Mouse (Mus musculus) hindbrain, embryonic 10.5 days (tissue): ENCODE measurements around the gene Col19a1. TPM values are rescaled to one million over a fixed set of nuclear protein-coding genes. Genes with fewer than 3 reads are reported as not detected.
A peak's percentile ranks its signal among the peaks of the same experiment; 100 is the strongest.

Source experiments
- DNase-seq: peaks from one replicate; pipeline ENCODE4 v3.0.0-alpha.2; 2017; ENCODE audit warnings: low spot score
- H3K27ac ChIP-seq: fragments of 300-500 bp; sonication (generic); 2 replicates; pipeline ENCODE4 v1.5.1; 2016; ENCODE audit warnings: mild to moderate bottlenecking, moderate library complexity
- H3K27me3 ChIP-seq: fragments of 300-500 bp; sonication (generic); 2 replicates; pipeline ENCODE4 v1.6.1; 2016; ENCODE audit warnings: mild to moderate bottlenecking; ENCODE audit not compliant: poor library complexity, insufficient read depth, severe bottlenecking
- H3K36me3 ChIP-seq: fragments of 300-500 bp; sonication (generic); 2 replicates; pipeline ENCODE4 v1.6.1; 2016; ENCODE audit warnings: mild to moderate bottlenecking, moderate library complexity
- H3K4me1 ChIP-seq: fragments of 300-500 bp; sonication (generic); replicated peaks from 2 replicates; pipeline ENCODE4 v1.6.1; 2016; ENCODE audit warnings: mild to moderate bottlenecking
- H3K4me3 ChIP-seq: fragments of 300-500 bp; sonication (generic); 2 replicates; pipeline ENCODE4 v1.5.1; 2016; ENCODE audit warnings: mild to moderate bottlenecking, moderate library complexity
- H3K9me3 ChIP-seq: fragments of 300-500 bp; sonication (generic); 2 replicates; pipeline ENCODE4 v1.6.1; 2016; ENCODE audit warnings: mild to moderate bottlenecking, moderate library complexity
- WGBS: fragments of 180-500 bp; shearing (Covaris S2); methylation state at CpG from one replicate; pipeline ENCODE4 v1.1.7; 2016; 5-methylcytosine and 5-hydroxymethylcytosine counted together
- polyA plus RNA-seq: library from polyadenylated mRNA; unstranded; fragments of >200 nt; fragmentation: Nextera tagmentation; extraction: Ambion mirVana; gene quantifications from 2 replicates; pipeline ENCODE4 v1.2.1, GENCODE M21; 2016

Col19a1 gene
- polyA plus RNA-seq, 1 experiment from 2014 or later = 0.24 TPM

GRCm38 (mm10) chr1:24539852-24540251 is 47.4 kb downstream of the Col19a1 start:
- Histone ChIP-seq H3K4me3 (no peak overlapping the region), H3K9me3 (no peaks in the 10 kb centered on the region), H3K27me3 (no peaks in the 10 kb centered on the region), H3K4me1 (no peaks in the 10 kb centered on the region), H3K27ac (no peak overlapping the region), H3K36me3 (no peaks in the 10 kb centered on the region)
- DNase-seq = no peak
- 87% methylated on average over 1 of the region's 1 CpGs for WGBS

GRCm38 (mm10) chr1:24527194-24527593 is 60.1 kb downstream of the Col19a1 start:
- Histone ChIP-seq H3K9me3 (no peaks in the 10 kb centered on the region), H3K27me3 (no peaks in the 10 kb centered on the region), H3K4me3 (no peak overlapping the region), H3K4me1 (no peaks in the 10 kb centered on the region), H3K27ac (no peak overlapping the region), H3K36me3 (no peaks in the 10 kb centered on the region)
- WGBS = 91% methylated on average over 2 of the region's 2 CpGs
- no peak for DNase-seq

- no peak for DNase-seq
- Histone ChIP-seq H3K9me3 (no peaks in the 10 kb centered on the region), H3K4me3 (no peak overlapping the region), H3K27me3 (no peaks in the 10 kb centered on the region), H3K27ac (no peak overlapping the region), H3K4me1 (no peaks in the 10 kb centered on the region), H3K36me3 (no peaks in the 10 kb centered on the region)
- WGBS = 90% methylated on average over 4 of the region's 4 CpGs
Measured at GRCm38 (mm10) chr1:24517462-24517861, 69.8 kb downstream of the Col19a1 start.

DNA sequence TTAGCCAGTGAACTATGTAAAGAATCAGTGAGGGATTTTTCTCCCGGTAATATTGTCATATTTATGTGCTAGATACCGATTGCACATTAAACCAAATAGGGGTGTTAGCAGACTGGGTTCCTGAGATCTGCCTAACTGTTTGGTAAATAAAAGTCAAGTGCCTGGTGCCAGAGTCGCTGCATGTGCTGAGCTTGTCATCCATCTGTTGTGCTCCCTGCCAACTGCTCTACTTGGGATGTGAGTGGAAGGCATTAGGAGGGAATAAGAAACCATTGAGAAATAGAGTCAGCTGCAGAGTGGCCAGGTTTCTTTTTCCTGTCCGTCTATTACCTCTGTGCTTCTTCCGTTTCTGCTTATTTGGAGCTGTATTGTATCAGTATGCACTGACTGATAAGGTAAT is 71.9 kb downstream of the Col19a1 start:
- H3K9me3 ChIP-seq = no peaks in the 10 kb centered on the region
- H3K27ac ChIP-seq = no peak overlapping the region
- H3K36me3 ChIP-seq = no peaks in the 10 kb centered on the region
- no peaks in the 10 kb centered on the region for H3K4me1 ChIP-seq
- H3K27me3 ChIP-seq = no peaks in the 10 kb centered on the region
- no peak for DNase-seq
- WGBS = 91% methylated on average over 5 of the region's 5 CpGs
- no peak overlapping the region for H3K4me3 ChIP-seq

GRCm38 (mm10) chr1:24511536-24511935 is 75.7 kb downstream of the Col19a1 start:
- H3K4me3 ChIP-seq = no peak overlapping the region
- H3K4me1 ChIP-seq = no peaks in the 10 kb centered on the region
- 72% methylated on average over 6 of the region's 6 CpGs for WGBS
- H3K27me3 ChIP-seq = no peaks in the 10 kb centered on the region
- no peaks in the 10 kb centered on the region for H3K9me3 ChIP-seq
- H3K27ac ChIP-seq = no peak overlapping the region
- H3K36me3 ChIP-seq = no peaks in the 10 kb centered on the region
- DNase-seq = no peak

- 91% methylated on average over 4 of the region's 4 CpGs for WGBS
Measured at GRCm38 (mm10) chr1:24495400-24495799, 91.9 kb downstream of the Col19a1 start.

DNA sequence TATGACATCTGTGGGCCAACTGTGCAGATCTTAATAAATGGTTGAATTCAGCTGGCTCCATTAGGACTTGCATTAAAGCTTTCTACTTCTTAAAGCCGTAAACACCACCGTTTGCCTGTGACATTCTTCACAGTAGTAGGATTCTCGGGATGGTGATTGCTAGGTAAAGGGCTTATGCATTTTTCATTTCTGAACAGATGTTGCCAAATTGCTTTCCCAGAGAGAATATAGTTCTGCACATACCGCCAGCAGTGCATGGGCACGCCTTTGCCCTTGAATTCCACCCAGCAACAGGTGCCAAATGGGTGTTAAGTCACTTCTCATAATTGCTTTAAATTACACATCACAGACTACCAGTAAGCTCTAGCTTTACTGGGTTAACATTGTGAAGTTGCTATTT is 103.1 kb downstream of the Col19a1 start:
- Histone ChIP-seq H3K9me3 (no peaks in the 10 kb centered on the region), H3K27ac (no peak overlapping the region), H3K36me3 (no peaks in the 10 kb centered on the region), H3K4me1 (no peaks in the 10 kb centered on the region), H3K27me3 (no peaks in the 10 kb centered on the region), H3K4me3 (no peak overlapping the region)
- no peak for DNase-seq
- 88% methylated on average over 5 of the region's 5 CpGs for WGBS

More at GRCm38 (mm10) chr1:24495400-24495799, 91.9 kb downstream of the Col19a1 start:
- H3K4me1 ChIP-seq = no peaks in the 10 kb centered on the region
- DNase-seq = no peak
- H3K36me3 ChIP-seq = no peaks in the 10 kb centered on the region
- no peak overlapping the region for H3K4me3 ChIP-seq
- no peak overlapping the region for H3K27ac ChIP-seq
- no peaks in the 10 kb centered on the region for H3K27me3 ChIP-seq
- no peaks in the 10 kb centered on the region for H3K9me3 ChIP-seq

- H3K27ac ChIP-seq = no peak overlapping the region
- no peak for DNase-seq
- no peaks in the 10 kb centered on the region for H3K9me3 ChIP-seq
- H3K27me3 ChIP-seq = no peaks in the 10 kb centered on the region
- no peaks in the 10 kb centered on the region for H3K36me3 ChIP-seq
- no peak overlapping the region for H3K4me3 ChIP-seq
- 88% methylated on average over 7 of the region's 7 CpGs for whole genome bisulfite sequencing
- no peaks in the 10 kb centered on the region for H3K4me1 ChIP-seq
Measured at GRCm38 (mm10) chr1:24471096-24471710, 116.1 kb downstream of the Col19a1 start.

GRCm38 (mm10) chr1:24470633-24471032 is 116.6 kb downstream of the Col19a1 start:
- no peaks in the 10 kb centered on the region for H3K9me3 ChIP-seq
- 90% methylated on average over 5 of the region's 5 CpGs for WGBS

DNA sequence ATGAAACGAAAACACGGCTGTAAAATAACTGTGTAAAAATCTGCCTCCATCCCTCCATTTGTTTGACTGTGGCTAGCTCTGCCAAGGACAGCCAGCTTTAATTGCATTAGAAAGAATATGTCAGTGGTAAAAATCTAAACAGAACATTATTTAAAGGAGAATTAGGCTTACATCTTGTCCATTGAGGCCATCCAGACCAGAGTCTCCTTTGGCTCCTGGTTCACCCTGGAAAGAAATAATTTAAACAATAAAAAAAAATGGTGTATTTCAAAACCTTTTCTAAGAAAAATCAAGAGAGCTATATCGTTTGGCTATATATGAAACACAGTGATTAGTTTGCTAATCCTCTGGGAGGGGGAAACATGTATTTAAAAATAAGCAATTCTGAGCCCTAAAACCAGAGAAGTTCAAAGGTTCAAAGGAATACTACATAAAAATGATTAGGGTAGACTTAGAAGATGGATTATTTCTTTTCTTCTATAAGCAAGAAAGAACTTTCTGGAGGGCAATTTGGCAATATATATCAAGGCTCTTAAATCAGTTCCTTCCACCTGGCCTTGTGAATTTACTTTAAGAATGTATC is 125.9 kb downstream of the Col19a1 start:
- no peaks in the 10 kb centered on the region for H3K36me3 ChIP-seq
- no peak overlapping the region for H3K27ac ChIP-seq
- H3K9me3 ChIP-seq = no peaks in the 10 kb centered on the region
- no peaks in the 10 kb centered on the region for H3K27me3 ChIP-seq
- no peak for DNase-seq
- H3K4me1 ChIP-seq = no peaks in the 10 kb centered on the region
- no peak overlapping the region for H3K4me3 ChIP-seq
- WGBS = 84% methylated on average over 3 of the region's 3 CpGs

More at GRCm38 (mm10) chr1:24470633-24471032, 116.6 kb downstream of the Col19a1 start:
- H3K36me3 ChIP-seq = no peaks in the 10 kb centered on the region
- H3K27me3 ChIP-seq = no peaks in the 10 kb centered on the region
- no peak overlapping the region for H3K4me3 ChIP-seq
- DNase-seq = no peak
- H3K4me1 ChIP-seq = no peaks in the 10 kb centered on the region
- H3K27ac ChIP-seq = no peak overlapping the region

DNA sequence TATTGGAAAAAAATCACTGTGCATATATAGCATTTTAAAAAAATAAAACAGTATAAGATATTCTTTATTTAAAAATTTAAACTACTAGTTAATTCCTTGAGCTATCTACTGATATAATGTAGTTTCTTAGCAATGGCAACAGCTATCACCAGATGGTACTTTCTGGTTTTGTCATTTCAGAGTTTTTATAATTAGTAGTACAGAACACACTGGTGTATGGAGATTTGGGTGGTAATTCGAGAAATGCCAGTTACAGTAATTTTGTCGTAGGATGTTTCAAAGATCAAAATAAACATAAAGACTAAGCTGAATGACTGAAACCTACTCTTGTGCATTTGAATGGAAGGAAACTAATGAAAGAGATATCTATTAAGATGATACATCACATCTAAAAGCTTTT is 129.3 kb downstream of the Col19a1 start:
- Histone ChIP-seq H3K4me3 (no peak overlapping the region), H3K27ac (no peak overlapping the region), H3K36me3 (no peaks in the 10 kb centered on the region), H3K4me1 (peaks cover under 1% of the 10 kb centered on the region; the same call in 1 of the 2 replicates), H3K9me3 (no peaks in the 10 kb centered on the region), H3K27me3 (no peaks in the 10 kb centered on the region)
- 84% methylated on average over 2 of the region's 2 CpGs for WGBS
- DNase-seq = no peak

DNA sequence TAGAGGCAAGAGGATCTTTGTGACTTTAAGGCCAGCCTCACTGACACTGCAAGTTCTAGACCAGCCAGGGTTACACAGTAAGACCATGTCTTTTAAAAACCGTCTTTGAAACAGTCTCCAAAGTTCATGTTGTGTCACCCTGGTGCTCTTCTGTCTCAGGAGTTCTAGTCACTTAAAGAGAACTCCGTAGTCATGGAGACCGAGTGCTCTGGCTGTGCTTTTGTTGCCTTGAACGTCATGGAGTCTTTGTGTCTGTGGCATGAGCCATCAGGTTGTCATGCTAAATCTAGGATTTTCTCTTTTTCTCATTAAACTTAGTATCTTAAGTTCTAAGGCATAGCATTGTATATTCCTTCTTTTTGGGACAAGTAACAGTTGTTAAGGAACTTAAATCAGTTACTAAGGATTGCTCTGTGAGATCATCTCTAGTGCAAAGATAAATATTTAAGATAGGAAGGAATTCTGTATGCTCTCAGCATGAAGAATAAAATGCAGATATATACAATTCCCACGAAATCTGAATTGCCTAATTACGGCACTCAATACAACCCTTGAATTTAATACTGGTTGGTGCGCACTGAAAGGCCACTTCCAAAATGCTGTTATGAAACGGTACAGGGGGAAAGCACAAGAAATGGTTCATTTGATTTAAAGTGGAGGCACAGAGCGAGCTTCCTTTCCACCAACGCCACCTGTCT is 134.6 kb downstream of the Col19a1 start:
- peak; percentile 8 for DNase-seq

GRCm38 (mm10) chr1:24452159-24452558 is 135.1 kb downstream of the Col19a1 start:
- H3K9me3 ChIP-seq = no peaks in the 10 kb centered on the region
- H3K4me3 ChIP-seq = no peak overlapping the region
- no peak for DNase-seq
- H3K36me3 ChIP-seq = no peaks in the 10 kb centered on the region
- 80% methylated on average over 7 of the region's 7 CpGs for WGBS
- no peak overlapping the region for H3K27ac ChIP-seq
- no peaks in the 10 kb centered on the region for H3K27me3 ChIP-seq
- H3K4me1 ChIP-seq = peaks cover 2% of the 10 kb centered on the region; the same call in 1 of the 2 replicates

More for the DNA sequence above, 134.6 kb downstream of the Col19a1 start:
- H3K27me3 ChIP-seq = no peaks in the 10 kb centered on the region
- WGBS = 53% methylated on average over 10 of the region's 10 CpGs
- H3K4me1 ChIP-seq = peaks cover 2% of the 10 kb centered on the region; the same call in 1 of the 2 replicates
- H3K9me3 ChIP-seq = no peaks in the 10 kb centered on the region
- no peak overlapping the region for H3K4me3 ChIP-seq
- H3K27ac ChIP-seq = no peak overlapping the region
- no peaks in the 10 kb centered on the region for H3K36me3 ChIP-seq
